Mouse (Mus musculus) stomach, postnatal 0 days (tissue): ENCODE measurements around the gene Fam219a. TPM values are rescaled to one million over a fixed set of nuclear protein-coding genes. Genes with fewer than 3 reads are reported as not detected.
A peak's percentile ranks its signal among the peaks of the same experiment; 100 is the strongest.

Experiments used
- ATAC-seq: fragments of 200-750 bp; cut with Nextera tagmentation; 2 replicates; pipeline ENCODE4 v1.8.0; 2017; ENCODE audit not compliant: low FRiP score, low TSS enrichment
- DNase-seq: peaks from one replicate; pipeline ENCODE4 v3.0.0-alpha.2; 2016; ENCODE audit warnings: low spot score
- H3K27ac ChIP-seq: fragments of 300-500 bp; sonication (generic); replicated peaks from 2 replicates; pipeline ENCODE4 v1.5.1; 2014; ENCODE audit warnings: mild to moderate bottlenecking, control low read depth
- H3K27me3 ChIP-seq: fragments of 300-500 bp; sonication (generic); 2 replicates; pipeline ENCODE4 v1.6.1; 2014; ENCODE audit warnings: low read length; ENCODE audit not compliant: control insufficient read depth, insufficient read depth
- H3K36me3 ChIP-seq: fragments of 300-500 bp; sonication (generic); 2 replicates; pipeline ENCODE4 v1.6.1; 2014; ENCODE audit warnings: low read length, mixed read lengths; ENCODE audit not compliant: control insufficient read depth, insufficient read depth
- H3K4me1 ChIP-seq: fragments of 300-500 bp; sonication (generic); replicated peaks from 2 replicates; pipeline ENCODE4 v1.6.1; 2014; ENCODE audit warnings: antibody characterized with exemption; ENCODE audit not compliant: control insufficient read depth, insufficient read depth
- H3K4me2 ChIP-seq: fragments of 300-500 bp; sonication (generic); replicated peaks from 2 replicates; pipeline ENCODE4 v1.6.1; 2014; ENCODE audit warnings: low read depth, mild to moderate bottlenecking, control low read depth, moderate library complexity
- H3K4me3 ChIP-seq: fragments of 300-500 bp; sonication (generic); 2 replicates; pipeline ENCODE4 v1.5.1; 2014; ENCODE audit warnings: low read depth, low read length, control low read depth
- H3K9ac ChIP-seq: fragments of 300-500 bp; sonication (generic); 2 replicates; pipeline ENCODE4 v1.6.1; 2014; ENCODE audit warnings: mild to moderate bottlenecking, low read length, control low read depth, mixed read lengths
- H3K9me3 ChIP-seq: fragments of 300-500 bp; sonication (generic); 2 replicates; pipeline ENCODE4 v1.6.1; 2016; ENCODE audit warnings: low read length; ENCODE audit not compliant: control insufficient read depth
- CTCF ChIP-seq: IDR thresholded peaks from 2 replicates; pipeline ENCODE4 v1.5.1; 2016; ENCODE audit warnings: antibody characterized with exemption, low read depth, mild to moderate bottlenecking, moderate library complexity
- EP300 ChIP-seq: optimal IDR thresholded peaks from 2 replicates; pipeline ENCODE3; 2016; ENCODE audit warnings: antibody characterized with exemption
- WGBS: fragments of 180-500 bp; shearing (Covaris S2); extraction: QIAGEN DNeasy Blood & Tissue Kit; methylation state at CpG from one replicate; pipeline ENCODE4 v1.1.7; 2014; 5-methylcytosine and 5-hydroxymethylcytosine counted together
- polyA plus RNA-seq: library from polyadenylated mRNA; unstranded; fragments of >200 nt; fragmentation: Nextera tagmentation; extraction: Ambion mirVana; gene quantifications from 2 replicates; pipeline ENCODE4 v1.2.1, GENCODE M21; 2015

Fam219a gene
- polyA plus RNA-seq, 1 experiment from 2014 or later = 1.4 TPM

- no peaks in the 10 kb centered on the region for H3K9me3 ChIP-seq
- WGBS = 18% methylated on average over 20 of the region's 20 CpGs
- DNase-seq = peak; percentile 45
- peaks cover 10% of the 10 kb centered on the region; the same call in 1 of the 2 replicates for H3K4me1 ChIP-seq
- peak overlapping the region; percentile 89 for H3K4me2 ChIP-seq
- H3K27ac ChIP-seq = peak overlapping the region; percentile 67
- peaks cover 3% of the 10 kb centered on the region for H3K36me3 ChIP-seq
- TF ChIP-seq EP300 = no peak
- TF ChIP-seq CTCF = no peak
- peak overlapping the region; percentile 65 for H3K9ac ChIP-seq
- peak; percentile 43 for ATAC-seq
- peaks cover 7% of the 10 kb centered on the region for H3K27me3 ChIP-seq
- H3K4me3 ChIP-seq = peak overlapping the region; percentile 52
Observed at GRCm38 (mm10) chr4:41502171-41502940, 67.0 kb downstream of the Fam219a start.

- Histone ChIP-seq H3K36me3 (peaks cover 6% of the 10 kb centered on the region), H3K9ac (no peak overlapping the region), H3K9me3 (no peaks in the 10 kb centered on the region), H3K27ac (no peak overlapping the region), H3K4me3 (no peak overlapping the region), H3K27me3 (peaks cover 7% of the 10 kb centered on the region), H3K4me1 (peaks cover 5% of the 10 kb centered on the region; the same call in 1 of the 2 replicates), H3K4me2 (no peak overlapping the region)
- WGBS = 67% methylated on average over 4 of the region's 4 CpGs
- no peak for TF ChIP-seq CTCF
- DNase-seq = no peak
- ATAC-seq = no peak
Observed at GRCm38 (mm10) chr4:41500787-41501186, 68.6 kb downstream of the Fam219a start.

- 81% methylated on average over 8 of the region's 8 CpGs for WGBS
Observed at GRCm38 (mm10) chr4:41499619-41500018, 69.7 kb downstream of the Fam219a start.

GRCm38 (mm10) chr4:41498921-41499391 is 70.4 kb downstream of the Fam219a start:
- Histone ChIP-seq H3K27me3 (peaks cover 7% of the 10 kb centered on the region), H3K9ac (no peak overlapping the region), H3K9me3 (no peaks in the 10 kb centered on the region), H3K36me3 (peaks cover 6% of the 10 kb centered on the region), H3K4me1 (peaks cover 5% of the 10 kb centered on the region; the same call in 1 of the 2 replicates), H3K4me3 (no peak overlapping the region; the same call in 1 of the 2 replicates), H3K27ac (no peak overlapping the region), H3K4me2 (no peak overlapping the region)
- DNase-seq (no peak), ATAC-seq (no peak)
- TF ChIP-seq CTCF = no peak
- no peak for TF ChIP-seq EP300
- WGBS = 46% methylated on average over 43 of the region's 43 CpGs

More at GRCm38 (mm10) chr4:41499619-41500018, 69.7 kb downstream of the Fam219a start:
- Histone ChIP-seq H3K4me3 (no peak overlapping the region), H3K36me3 (peaks cover 6% of the 10 kb centered on the region), H3K4me2 (no peak overlapping the region), H3K4me1 (peaks cover 5% of the 10 kb centered on the region; the same call in 1 of the 2 replicates), H3K9me3 (no peaks in the 10 kb centered on the region), H3K27ac (no peak overlapping the region), H3K27me3 (peaks cover 7% of the 10 kb centered on the region), H3K9ac (no peak overlapping the region)
- DNase-seq (no peak), ATAC-seq (no peak)
- TF ChIP-seq EP300 (no peak), CTCF (no peak)

- no peaks in the 10 kb centered on the region for H3K9me3 ChIP-seq
- peak overlapping the region; percentile 20 for H3K4me3 ChIP-seq
- no peak for ATAC-seq
- H3K4me2 ChIP-seq = peak overlapping the region; percentile 23
- no peak overlapping the region for H3K27ac ChIP-seq
- H3K9ac ChIP-seq = no peak overlapping the region
- H3K4me1 ChIP-seq = peaks cover 5% of the 10 kb centered on the region; the same call in 1 of the 2 replicates
- peaks cover 6% of the 10 kb centered on the region for H3K36me3 ChIP-seq
- no peak for DNase-seq
- H3K27me3 ChIP-seq = peaks cover 7% of the 10 kb centered on the region
- TF ChIP-seq EP300 (no peak), CTCF (no peak)
- WGBS = 34% methylated on average over 72 of the region's 72 CpGs
Observed at GRCm38 (mm10) chr4:41497995-41498845, 71.1 kb downstream of the Fam219a start.
